Mouse (Mus musculus) adrenal gland, postnatal 36 days (tissue): ENCODE measurements around the gene Tbc1d21. TPM values are rescaled to one million over a fixed set of nuclear protein-coding genes. Genes with fewer than 3 reads are reported as not detected.

Experiments used
- total RNA-seq, 2 experiments: library from RNA; stranded (reverse); gene quantifications; 2 replicates each; pipeline ENCODE4 v1.2.3; 2021

The Tbc1d21 gene
- total RNA-seq, 2 experiments from 2014 or later, result not detected

Other genes with a start within 250 kb of the Tbc1d21 start
- 10 to 100 TPM; 23.7 to 32.1 TPM for gene Islr, start 166.1 kb downstream of the Tbc1d21 start, total RNA-seq
- gene Islr2, start 166.1 kb downstream of the Tbc1d21 start, total RNA-seq, result 1 to 10 TPM; 2.3 to 3.3 TPM
- gene Pml, start 120.7 kb downstream of the Tbc1d21 start, total RNA-seq, result 10 to 100 TPM; 22.4 to 24.2 TPM
- 10 to 100 TPM; 15.7 to 19.2 TPM for gene Stoml1, start 117.3 kb downstream of the Tbc1d21 start, total RNA-seq
- 10 to 100 TPM; 22.9 to 33.9 TPM for gene Loxl1, start 57.3 kb downstream of the Tbc1d21 start, total RNA-seq
- 10 to 100 TPM in 1 of 2 experiments, 1 to 10 TPM in 1; 8.3 to 10.6 TPM for gene Insyn1, start 118.1 kb upstream of the Tbc1d21 start, total RNA-seq
- gene Cd276, start 185.0 kb upstream of the Tbc1d21 start, total RNA-seq, result 10 to 100 TPM in 1 of 2 experiments, 1 to 10 TPM in 1; 9.7 to 12.6 TPM
- 100 to 1,000 TPM; 170 to 181 TPM for gene Nptn, start 211.8 kb upstream of the Tbc1d21 start, total RNA-seq